Mouse (Mus musculus) bone marrow, adult 2 months (tissue): ENCODE results near the gene Pde4d.

Experiments used
- CTCF ChIP-seq: fragments of 200-500 bp; IDR thresholded peaks from 2 replicates; pipeline ENCODE4 v1.5.1; 2011; ENCODE audit warnings: low read length, control low read depth; ENCODE audit not compliant: control insufficient read depth, insufficient read depth
- POLR2A ChIP-seq: fragments of 200-500 bp; IDR thresholded peaks from 2 replicates; pipeline ENCODE4 v1.6.1; 2011; ENCODE audit warnings: low read depth, mild to moderate bottlenecking, control low read depth, low read length, borderline replicate concordance; ENCODE audit not compliant: control insufficient read depth

DNA sequence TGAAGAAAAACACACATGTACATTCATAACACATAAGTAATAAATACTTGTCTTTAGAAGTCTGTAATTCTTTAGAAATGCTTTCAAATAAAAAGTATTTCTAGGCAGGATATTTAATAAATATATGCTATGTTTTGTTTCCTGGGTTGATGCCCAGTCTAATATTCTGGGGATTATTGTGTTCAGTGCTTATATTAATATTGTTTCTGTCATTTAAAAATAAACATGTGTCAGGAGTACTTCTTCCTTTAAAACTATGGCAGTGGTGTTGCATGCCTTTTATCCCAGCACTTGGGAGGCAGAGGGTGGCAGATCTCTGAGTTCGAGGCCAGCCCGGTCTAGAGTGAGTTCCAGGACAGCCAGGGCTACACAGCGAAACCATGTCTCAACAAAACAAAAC, 485.1 kb downstream of the Pde4d start:
- no peak for TF ChIP-seq CTCF
- no peak for TF ChIP-seq POLR2A
